Mouse (Mus musculus) skeletal muscle tissue, postnatal 0 days (tissue): Measurements from ENCODE around the gene Bpifb2. TPM values are rescaled to one million over a fixed set of nuclear protein-coding genes. Genes with fewer than 3 reads are reported as not detected.

Experiments used
- polyA plus RNA-seq: library from polyadenylated mRNA; unstranded; fragments of >200 nt; fragmentation: Nextera tagmentation; extraction: Ambion mirVana; gene quantifications from 2 replicates; pipeline ENCODE4 v1.2.1, GENCODE M21; 2015

The Bpifb2 gene
- not detected in 2 replicates for polyA plus RNA-seq

DNA sequence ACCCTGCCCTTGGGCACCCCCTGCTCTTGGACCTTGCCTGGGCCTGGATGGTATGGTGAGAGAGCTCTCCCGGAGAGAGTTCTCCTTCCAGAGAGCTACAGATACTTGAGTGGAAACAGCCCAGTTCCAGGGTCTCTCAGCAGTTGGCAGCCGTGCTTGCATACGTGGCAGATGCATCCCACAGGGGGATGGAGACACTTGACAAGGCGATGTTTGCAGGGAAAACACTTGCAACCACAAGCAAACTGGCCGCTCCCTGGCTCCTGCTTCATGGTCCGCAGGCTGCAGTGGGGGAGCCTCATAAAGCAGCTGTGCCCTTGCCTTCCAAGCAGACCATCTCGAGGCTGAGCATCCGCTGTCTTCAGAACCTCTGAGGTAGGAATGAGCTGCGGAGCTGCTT is at the start of gene Bpifb2:
Bpifb2 (plus strand) TSS at position 301 of the 400 bp plus-strand sequence.

DNA sequence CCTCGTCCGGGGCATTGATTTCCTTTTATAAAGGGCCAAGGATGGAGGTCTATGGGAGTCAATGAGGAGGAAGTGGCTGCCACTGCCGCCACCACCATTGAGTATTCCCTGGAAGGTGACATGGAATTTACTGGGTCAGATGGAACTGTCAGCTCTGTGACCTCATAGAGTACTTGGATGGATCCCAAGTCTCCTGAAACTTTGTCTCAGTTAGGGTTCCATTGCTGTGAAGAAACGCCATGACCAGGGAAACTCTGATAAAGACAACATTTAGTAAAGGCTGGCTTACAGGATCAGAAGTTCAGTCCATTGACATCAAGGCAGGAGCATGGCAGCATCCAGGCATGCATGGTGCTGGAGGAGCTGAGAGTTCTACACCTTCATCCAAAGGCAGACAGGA is 3.9 kb upstream of the Bpifb2 start, which contains the start of gene Sun5:
Sun5 (minus strand) TSS at position 101 of the 400 bp plus-strand sequence.

DNA sequence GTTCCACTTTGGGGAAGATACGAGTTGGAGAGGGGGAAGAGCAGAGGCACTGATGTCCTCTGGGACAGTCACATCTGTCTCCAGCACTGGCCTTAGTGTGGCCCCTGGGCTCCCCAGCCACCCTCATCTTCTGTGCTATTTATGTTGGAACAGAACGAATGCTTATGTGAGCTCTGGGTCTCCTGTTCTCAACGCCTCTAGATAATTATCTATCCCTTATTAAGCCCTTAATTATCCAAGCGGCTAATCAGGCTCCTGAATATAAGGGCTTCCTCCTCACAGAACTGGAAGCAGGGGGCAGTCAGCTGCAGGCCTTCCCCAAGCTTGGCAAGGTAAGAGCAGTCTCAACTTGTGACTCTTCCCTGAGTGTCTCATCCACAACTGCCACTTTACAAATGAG is 25.2 kb downstream of the Bpifb2 start, which contains the start of gene Bpifb6:
Bpifb6 (plus strand) TSS at position 301 of the 400 bp plus-strand sequence.

DNA sequence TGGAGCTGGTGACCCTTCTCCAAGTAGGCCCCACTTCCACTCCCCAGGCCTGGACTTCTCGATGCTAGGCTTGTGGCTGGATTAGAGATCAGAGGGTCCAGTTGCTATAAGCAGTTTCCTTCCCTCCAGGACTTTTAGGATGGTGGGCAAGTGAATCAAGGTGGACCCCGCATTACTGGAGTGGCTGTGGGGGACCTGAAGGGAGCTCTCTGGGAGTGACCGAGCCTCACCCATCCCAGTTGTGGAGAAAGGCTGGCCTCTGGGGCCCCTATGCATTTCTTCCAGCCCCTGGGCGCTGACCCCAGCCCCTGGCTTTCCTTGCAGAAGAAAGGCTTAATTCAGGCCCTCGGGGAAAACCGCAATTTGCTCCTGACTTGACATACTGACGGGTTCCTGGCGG is 43.1 kb downstream of the Bpifb2 start, which contains the start of gene Bpifb3:
Bpifb3 (plus strand) TSS at position 301 of the 400 bp plus-strand sequence.

DNA sequence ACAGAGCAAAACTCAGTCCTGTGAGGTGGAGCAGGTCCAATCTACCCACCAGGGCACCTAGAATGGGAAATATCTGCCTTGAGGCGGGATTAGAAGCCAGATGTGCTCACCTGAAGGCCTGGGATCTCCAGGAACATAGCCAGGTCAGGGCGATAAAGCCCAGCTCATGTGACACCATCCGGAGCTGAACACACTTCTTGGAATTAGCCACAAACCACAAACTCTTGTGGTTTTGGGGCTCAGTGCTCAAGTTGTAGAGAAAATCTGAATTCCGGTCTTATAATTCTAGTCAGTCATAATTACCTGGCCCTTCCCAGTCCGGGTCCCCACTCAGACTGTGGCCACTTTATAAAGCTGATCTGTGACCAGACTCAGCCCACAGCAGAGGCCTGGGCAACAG is 63.0 kb downstream of the Bpifb2 start, which contains the start of gene Bpifb4:
Bpifb4 (plus strand) TSS at position 370 of the 400 bp plus-strand sequence.

Other genes starting within 250 kb of the Bpifb2 start
- gene Commd7, start 242.3 kb upstream of the Bpifb2 start, polyA plus RNA-seq: 37.8 and 47.2 TPM in 2 replicates
- gene Dnmt3b, start 225.6 kb upstream of the Bpifb2 start, polyA plus RNA-seq: 1.7 and 2.3 TPM in 2 replicates
- gene Dnmt3c, start 178.4 kb upstream of the Bpifb2 start, polyA plus RNA-seq: 0.18 and 0.44 TPM in 2 replicates
- gene Mapre1, start 133.8 kb upstream of the Bpifb2 start, polyA plus RNA-seq: 134 and 157 TPM in 2 replicates
- gene Efcab8, start 95.1 kb upstream of the Bpifb2 start, polyA plus RNA-seq: 0.02 TPM in 1 of 2 replicates, not detected in the other
- gene Sun5, start 4.0 kb upstream of the Bpifb2 start, polyA plus RNA-seq: not detected in 2 replicates
- not detected in 2 replicates for gene Bpifb6, start 25.3 kb downstream of the Bpifb2 start, polyA plus RNA-seq
- not detected in 2 replicates for gene Bpifb3, start 43.2 kb downstream of the Bpifb2 start, polyA plus RNA-seq
- not detected in 2 replicates for gene Bpifb4, start 63.2 kb downstream of the Bpifb2 start, polyA plus RNA-seq
- gene Bpifa6, start 99.9 kb downstream of the Bpifb2 start, polyA plus RNA-seq: not detected in 2 replicates
- not detected in 2 replicates for gene Bpifa2, start 133.2 kb downstream of the Bpifb2 start, polyA plus RNA-seq